Mouse (Mus musculus) embryonic fibroblast, embryonic 13.5 days (primary cell): ENCODE measurements around the gene Usp1. TPM values are rescaled to one million over a fixed set of nuclear protein-coding genes. Genes with fewer than 3 reads are reported as not detected.
"Not testable (repeated sequence)": the region's sequence is repeated elsewhere in the genome, so short reads cannot be mapped to it uniquely, and the experiment has no call there.

Experiments
- H3K27ac ChIP-seq: 2 replicates; pipeline ENCODE4 v1.5.1; 2012; ENCODE audit warnings: low read length, control low read depth, inconsistent platforms; ENCODE audit not compliant: insufficient read depth
- H3K4me1 ChIP-seq: 2 replicates; pipeline ENCODE4 v1.6.1; 2011; ENCODE audit warnings: low read length; ENCODE audit not compliant: control insufficient read depth, insufficient read depth
- H3K4me3 ChIP-seq: 2 replicates; pipeline ENCODE4 v1.5.1; 2011; ENCODE audit warnings: mild to moderate bottlenecking, control low read depth, low read length; ENCODE audit not compliant: insufficient read depth
- CTCF ChIP-seq: IDR thresholded peaks from 2 replicates; pipeline ENCODE4 v1.5.1; 2011; ENCODE audit warnings: mild to moderate bottlenecking, control low read depth, low read length, moderate library complexity, borderline replicate concordance; ENCODE audit not compliant: insufficient read depth
- POLR2A ChIP-seq: IDR thresholded peaks from 2 replicates; pipeline ENCODE4 v1.6.1; 2011; ENCODE audit warnings: low read depth, mild to moderate bottlenecking, control low read depth, low read length, moderate library complexity
- polyA plus RNA-seq: library from polyadenylated mRNA; stranded (reverse); fragments of >200 nt; gene quantifications from 2 replicates; pipeline ENCODE4 v1.2.4, GENCODE M21; 2011; ENCODE audit warnings: low read depth; ENCODE audit not compliant: missing spikeins, insufficient read length

The Usp1 gene
- polyA plus RNA-seq, 1 experiment, result 63.6 TPM

GRCm38 (mm10) chr4:98978693-98979092 lies 55.1 kb downstream of the Usp1 start:
- Histone ChIP-seq H3K4me3 (no peak overlapping the region), H3K27ac (no peak overlapping the region), H3K4me1 (no peaks in the 10 kb centered on the region)
- TF ChIP-seq CTCF (no peak), POLR2A (no peak)

- H3K27ac ChIP-seq, H3K4me1 ChIP-seq, H3K4me3 ChIP-seq: not testable (repeated sequence)
These were observed 56.4 kb downstream of the Usp1 start for GRCm38 (mm10) chr4:98979976-98980375.

- Histone ChIP-seq H3K4me1 (no peaks in the 10 kb centered on the region), H3K27ac (no peak overlapping the region), H3K4me3 (no peak overlapping the region)
- TF ChIP-seq CTCF, result no peak
- no peak for TF ChIP-seq POLR2A
These were observed 61.1 kb downstream of the Usp1 start for GRCm38 (mm10) chr4:98984701-98985100.

Other genes starting within 250 kb of the Usp1 start
- gene L1td1, start 197.1 kb upstream of the Usp1 start, polyA plus RNA-seq, result not detected in 2 replicates
- gene Kank4, start 106.3 kb upstream of the Usp1 start, polyA plus RNA-seq, result 0.95 and 5.6 TPM in 2 replicates
- not detected in 2 replicates for gene I0C0044D17Rik, start 100.0 kb upstream of the Usp1 start, polyA plus RNA-seq
- gene Angptl3, start 107.1 kb downstream of the Usp1 start, polyA plus RNA-seq, result not detected in 2 replicates
- gene Dock7, start 197.1 kb downstream of the Usp1 start, polyA plus RNA-seq, result 121 and 125 TPM in 2 replicates